Mouse (Mus musculus): ENCODE measurements around the gene Sec61a1.

- TF ChIP-seq CTCF (IDR thresholded peaks at IDR 0.05; ENCODE audit: low read depth) (no peak), EP300 (IDR thresholded peaks at IDR 0.05; ENCODE audit: low read depth) (no peak)
Observed at GRCm38 (mm10) chr6:88454545-88454944, 64.2 kb downstream of the Sec61a1 start.
